Mouse (Mus musculus) T-helper 1 cell (primary cell): ENCODE measurements around the gene Ticam1.

Source experiments
- in situ Hi-C: fragments of 300-600 bp; cut with MboI, MseI; formaldehyde crosslinking; loops from one replicate; pipeline ENCODE4 v1.15.1; 2025; ENCODE audit warnings: high pct_unique_total_duplicates

The Ticam1 gene

GRCm38 (mm10) chr17:56291826-56292475 is 15.4 kb upstream of the Ticam1 start:
- in situ Hi-C loops = loop anchor here (25.0 kb wide), 1 partner anchor 995 kb away; the partner anchor contains the start of gene Vav1

DNA sequence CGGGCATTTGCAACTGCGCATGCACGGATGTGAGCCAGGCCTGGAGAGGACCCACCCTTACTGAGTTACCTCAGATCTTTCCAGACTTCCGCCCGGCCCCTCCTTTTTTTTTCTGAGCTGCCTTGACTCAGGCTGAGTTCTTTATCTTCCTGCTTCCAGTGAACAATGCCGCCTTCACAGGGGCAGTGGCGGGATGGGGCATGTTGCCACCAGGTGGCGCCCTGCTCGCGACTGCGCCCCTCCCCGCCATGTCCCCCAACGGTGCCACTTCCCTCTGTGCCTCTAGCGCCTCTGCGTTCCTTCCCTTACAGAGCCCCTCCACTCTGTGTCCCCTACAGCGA is 14.6 kb upstream of the Ticam1 start:
- in situ Hi-C loops = loop anchor here (25.0 kb wide), 1 partner anchor 996 kb away; the partner anchor contains the start of gene Vav1

DNA sequence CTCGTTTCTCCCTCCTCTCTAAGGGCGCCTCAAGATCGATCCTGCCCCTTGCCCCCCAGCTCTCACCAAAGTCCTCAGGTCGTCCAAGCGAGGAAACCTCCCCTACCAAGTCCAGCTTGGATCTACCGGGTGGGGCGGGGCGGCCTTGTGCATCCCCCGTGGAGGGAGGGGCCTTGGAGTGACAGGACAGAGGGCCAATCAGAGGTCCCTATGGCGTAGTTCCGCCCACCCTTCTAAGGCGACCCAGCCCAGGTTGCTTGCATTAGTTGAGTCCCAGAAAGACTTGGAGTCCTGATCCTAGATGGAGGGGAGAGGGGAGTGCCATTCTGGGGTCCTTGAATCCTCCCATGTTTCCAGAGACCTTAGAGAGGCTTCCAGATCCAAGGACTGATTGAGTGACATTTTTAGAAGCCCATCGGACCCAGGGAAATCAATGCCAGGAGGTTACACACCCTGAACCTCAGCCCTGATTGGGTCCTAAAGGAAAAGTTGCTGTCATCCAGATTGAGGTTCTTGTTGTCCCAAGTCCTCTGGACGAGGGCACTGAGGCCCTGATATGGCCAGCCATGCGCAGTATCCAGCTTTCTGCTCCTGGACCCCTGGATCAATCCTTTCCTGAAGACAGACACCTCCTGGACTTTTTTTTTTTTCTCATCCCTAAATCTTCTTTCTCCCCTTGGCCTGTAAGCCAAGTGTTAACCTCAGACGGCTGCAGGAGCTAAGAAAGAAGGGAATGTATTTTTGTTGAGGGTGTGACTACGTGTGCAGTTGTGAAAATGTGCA is 14.0 kb upstream of the Ticam1 start:
- in situ Hi-C loops = loop anchor here (25.0 kb wide), 1 partner anchor 997 kb away; the partner anchor contains the start of gene Vav1

DNA sequence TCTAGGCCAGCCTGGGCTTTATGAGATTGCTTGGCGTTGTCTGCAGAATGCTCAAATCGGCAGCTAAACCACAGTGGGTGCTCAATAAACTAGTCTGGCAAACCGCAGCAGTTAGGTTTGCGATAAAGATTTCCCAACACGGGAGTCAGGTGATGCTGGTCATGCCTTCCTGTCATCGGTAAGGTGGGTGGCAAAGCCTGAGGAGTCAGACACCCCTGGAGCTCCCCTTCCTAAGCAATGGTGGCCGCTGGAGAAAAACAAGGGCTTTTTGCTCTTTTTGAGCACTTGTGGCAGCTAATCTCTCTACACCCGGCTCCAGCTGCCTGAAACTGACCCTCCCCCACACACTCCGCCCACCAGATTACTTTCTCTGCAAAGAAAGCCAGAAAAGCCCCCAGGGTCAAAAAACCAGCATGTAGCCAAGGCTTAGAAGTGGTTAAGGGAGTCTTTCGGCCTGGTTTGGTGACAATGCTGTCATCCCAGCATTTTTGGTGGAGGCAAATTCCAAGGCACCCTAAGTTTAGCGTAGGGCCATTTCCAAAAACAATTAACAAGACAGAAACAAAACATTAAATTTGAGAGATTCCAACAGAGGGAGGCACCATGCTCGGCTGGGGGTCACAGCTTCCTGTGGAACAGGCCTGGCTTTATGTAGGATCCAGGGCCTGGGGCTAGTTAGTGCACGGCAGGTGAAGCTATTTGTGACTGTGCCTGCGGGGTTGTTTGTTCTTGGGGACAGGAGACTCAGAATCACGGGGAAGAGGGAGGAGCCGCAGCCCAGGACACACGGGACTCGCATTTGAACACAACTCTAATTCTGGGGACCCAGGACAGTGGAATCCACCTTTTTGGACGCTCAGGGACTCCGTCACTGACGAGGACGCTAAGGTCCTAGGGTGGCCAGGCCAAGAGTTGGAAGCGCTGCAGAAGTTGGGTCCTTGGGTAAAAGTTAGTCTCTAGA is 13.1 kb upstream of the Ticam1 start:
- in situ Hi-C loops = loop anchor here (25.0 kb wide), 1 partner anchor 998 kb away; the partner anchor contains the start of gene Vav1

DNA sequence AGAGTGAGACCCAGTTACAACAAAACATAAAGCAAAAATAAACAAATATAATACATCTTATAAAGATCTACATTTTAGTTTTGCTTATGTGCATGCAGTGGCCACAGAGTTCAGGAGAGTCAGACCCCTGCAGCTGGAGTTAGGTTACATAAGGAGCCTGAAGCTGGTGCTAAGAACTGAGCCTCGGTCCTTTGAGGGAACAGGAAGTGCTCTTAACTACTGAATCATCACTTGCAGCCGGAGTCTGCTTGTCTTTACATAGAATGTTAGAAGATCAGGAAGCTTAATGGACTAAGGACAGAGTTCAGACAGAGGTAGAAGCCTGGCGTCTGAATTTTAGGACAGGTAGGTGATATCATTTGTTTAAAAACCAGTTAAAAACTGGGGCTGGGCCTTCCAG is 12.3 kb upstream of the Ticam1 start:
- in situ Hi-C loops = loop anchor here (25.0 kb wide), 1 partner anchor 998 kb away; the partner anchor contains the start of gene Vav1

DNA sequence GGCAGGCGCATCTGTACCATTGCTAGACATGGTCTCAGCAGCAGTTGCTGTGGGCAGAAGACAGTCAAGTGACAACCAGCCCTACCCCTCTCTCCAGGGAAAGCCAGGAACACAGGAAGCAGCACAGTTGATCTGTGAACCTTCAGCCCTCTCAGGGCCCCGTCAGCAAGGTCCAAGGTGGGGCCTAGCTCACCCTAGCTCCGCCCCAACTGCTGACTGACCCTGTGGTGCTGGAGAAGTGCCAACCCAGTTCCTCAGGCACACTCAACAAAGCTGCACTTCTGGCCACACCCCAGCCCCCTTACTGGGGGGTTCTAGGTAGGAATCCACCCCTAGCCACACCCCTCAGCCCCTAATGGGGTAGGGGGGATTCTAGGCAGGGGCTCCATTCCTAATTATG is 11.2 kb upstream of the Ticam1 start:
- in situ Hi-C loops = loop anchor here (25.0 kb wide), 1 partner anchor 999 kb away; the partner anchor contains the start of gene Vav1

GRCm38 (mm10) chr17:56285995-56286394 is 9.4 kb upstream of the Ticam1 start:
- in situ Hi-C loops = loop anchor here (25.0 kb wide), 1 partner anchor 1001 kb away; the partner anchor contains the start of gene Vav1

DNA sequence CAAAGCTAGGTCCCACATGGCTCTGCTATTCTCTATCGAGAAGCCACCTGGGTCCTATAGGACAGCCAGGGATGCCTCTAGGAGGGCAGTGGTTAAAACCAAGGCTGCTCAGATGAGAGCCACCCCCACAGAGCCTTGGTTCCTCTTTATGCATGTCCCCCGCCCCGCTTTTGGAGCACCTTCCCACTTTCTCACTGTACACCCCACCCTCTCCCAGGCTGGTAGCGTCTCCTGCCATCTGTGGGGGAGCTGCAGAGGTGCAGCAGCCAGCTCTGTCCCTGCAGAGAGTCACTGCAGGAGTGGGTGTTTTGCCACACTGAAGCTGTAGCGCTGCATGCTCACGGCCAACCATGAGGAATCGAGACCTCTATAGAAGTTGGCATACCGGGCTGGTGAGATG is 6.7 kb upstream of the Ticam1 start:
- in situ Hi-C loops = loop anchor here (25.0 kb wide), 1 partner anchor 1004 kb away; the partner anchor contains the start of gene Vav1

GRCm38 (mm10) chr17:56282802-56283201 is 6.2 kb upstream of the Ticam1 start:
- in situ Hi-C loops = loop anchor here (25.0 kb wide), 1 partner anchor 1004 kb away; the partner anchor contains the start of gene Vav1

GRCm38 (mm10) chr17:56281193-56281592 is 4.6 kb upstream of the Ticam1 start:
- in situ Hi-C loops = loop anchor here (25.0 kb wide), 1 partner anchor 1006 kb away; the partner anchor contains the start of gene Vav1

DNA sequence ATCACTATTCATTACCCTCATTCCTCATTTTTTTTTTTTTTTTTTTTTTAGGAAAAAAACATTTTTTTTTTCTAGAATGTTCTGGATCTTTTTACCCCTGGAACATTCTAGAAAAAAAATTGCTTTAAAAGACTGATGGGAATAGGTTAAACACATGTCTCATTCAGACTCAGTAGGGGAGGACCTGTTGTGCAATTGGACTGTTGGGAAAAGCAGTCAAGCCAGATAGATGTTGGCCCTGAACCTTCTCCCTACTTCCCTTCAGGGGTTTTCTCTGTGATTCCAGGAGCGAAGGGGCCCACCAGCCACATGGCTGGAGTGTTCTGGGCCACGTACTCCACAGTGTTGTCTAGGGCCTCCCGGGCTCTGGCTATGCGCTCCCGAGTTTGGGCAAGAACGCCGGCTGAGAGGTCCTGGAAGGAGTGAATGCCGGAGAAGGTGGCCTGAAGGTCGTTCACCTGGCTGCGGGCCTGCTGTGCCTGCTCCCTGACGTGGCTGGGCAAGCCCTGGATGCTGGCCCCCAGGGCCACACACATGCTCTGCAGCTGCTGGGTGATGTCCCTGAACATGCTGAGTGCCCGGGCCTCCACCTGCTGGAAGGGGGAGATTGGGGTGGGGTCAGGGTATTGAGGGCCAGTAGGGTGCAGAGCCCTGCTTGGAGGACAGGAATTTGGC is 3.0 kb upstream of the Ticam1 start:
- in situ Hi-C loops = loop anchor here (25.0 kb wide), 1 partner anchor 1008 kb away; the partner anchor contains the start of gene Vav1

DNA sequence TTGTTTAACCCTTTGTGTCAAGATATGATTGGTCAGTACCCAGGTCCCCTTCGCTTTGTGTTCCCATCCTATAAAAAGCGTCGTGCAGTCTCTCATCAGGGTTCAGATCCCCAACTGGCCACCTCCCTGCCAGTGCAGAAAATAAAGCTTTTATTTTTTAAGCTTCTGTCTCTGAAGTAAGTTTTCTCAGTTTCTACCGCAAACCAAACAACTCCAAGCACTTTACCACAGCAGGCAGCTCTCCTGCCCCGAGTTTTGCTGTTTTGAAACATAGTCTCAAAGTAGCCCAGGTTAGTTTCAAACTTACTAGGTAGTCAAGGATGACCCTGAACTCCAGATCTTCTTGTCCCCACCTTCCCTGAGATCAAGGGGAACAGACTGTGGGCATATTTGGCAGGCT is 1.8 kb upstream of the Ticam1 start:
- in situ Hi-C loops = loop anchor here (25.0 kb wide), 1 partner anchor 1009 kb away; the partner anchor contains the start of gene Vav1

DNA sequence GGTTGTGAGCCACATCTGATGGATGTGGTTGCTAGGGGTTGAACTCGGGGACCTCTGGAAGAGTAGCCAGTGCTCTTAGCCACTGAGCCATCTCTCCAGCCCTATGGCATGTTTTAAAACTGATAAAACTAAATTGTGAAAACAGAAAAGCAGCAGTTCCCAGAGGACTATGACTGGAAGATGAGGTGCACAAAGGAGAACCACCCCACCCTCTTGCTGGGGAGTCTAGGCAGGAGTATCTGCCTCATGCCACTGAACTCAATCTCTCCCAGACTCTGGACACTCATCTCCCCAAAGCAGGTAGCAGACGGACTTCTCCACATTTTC is 944 bp upstream of the Ticam1 start:
- in situ Hi-C loops = loop anchor here (25.0 kb wide), 1 partner anchor 1010 kb away; the partner anchor contains the start of gene Vav1

- in situ Hi-C loops = loop anchor here (25.0 kb wide), 1 partner anchor 1011 kb away; the partner anchor contains the start of gene Vav1
These were observed 625 bp downstream of the Ticam1 start for GRCm38 (mm10) chr17:56275842-56276480.

DNA sequence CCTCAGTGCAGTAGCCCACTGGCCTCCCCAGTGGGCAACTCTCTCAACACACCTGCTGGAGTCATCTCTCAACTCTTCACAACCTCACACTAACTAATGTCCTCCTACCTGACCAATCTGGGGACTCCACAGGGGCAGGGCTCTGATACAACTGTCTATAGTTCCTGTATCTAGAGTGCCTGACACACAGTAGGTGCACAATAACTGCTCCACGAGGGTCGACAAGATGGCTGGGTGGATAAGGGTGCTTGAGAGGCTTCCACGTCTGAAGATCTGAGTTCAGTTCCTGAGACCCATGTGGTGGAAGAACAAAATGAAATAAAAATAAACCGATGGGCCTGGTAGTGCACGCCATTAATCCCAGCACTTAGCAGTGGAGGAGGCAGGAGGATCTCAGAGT is 2.6 kb downstream of the Ticam1 start:
- in situ Hi-C loops = no loop called here

DNA sequence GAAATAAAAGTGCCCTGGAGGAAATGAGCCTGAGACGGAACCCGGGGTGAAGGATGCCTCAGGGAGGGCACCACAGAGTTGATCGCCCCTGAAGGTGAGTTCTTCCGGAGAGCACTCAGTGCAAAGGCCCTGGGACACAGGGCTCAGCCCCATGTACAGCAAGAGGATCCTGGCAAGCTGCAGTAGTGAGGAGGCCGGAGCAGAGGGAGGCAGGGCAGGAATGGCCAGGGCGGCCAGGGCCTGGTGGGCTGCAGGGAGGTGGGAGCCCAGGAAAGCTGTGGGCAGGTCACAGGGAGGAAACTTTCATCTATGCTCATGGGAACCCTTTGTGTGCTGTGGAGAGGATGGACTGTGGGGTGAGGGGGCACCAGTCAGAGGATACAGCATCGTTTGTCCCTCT is 3.1 kb downstream of the Ticam1 start:
- in situ Hi-C loops = no loop called here

DNA sequence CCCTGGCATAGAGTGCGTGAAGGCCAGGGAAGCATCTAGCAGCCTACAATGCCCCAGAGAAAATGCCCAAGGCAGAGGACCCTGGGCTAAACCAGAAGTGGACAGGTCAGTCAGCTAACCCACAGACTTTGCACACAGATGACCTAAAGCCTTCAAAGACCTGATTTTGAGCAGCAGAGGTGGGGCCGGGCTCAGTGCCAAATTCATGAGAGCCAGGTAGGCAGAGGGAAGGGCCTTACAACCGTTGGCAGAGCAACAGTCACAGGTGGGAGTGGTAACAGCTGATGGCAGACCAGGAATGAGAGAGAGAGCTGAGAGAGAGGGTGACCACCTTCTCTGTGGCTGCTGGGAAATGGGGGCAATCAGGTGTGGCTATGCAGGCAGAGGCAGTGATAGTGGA is 3.9 kb downstream of the Ticam1 start:
- in situ Hi-C loops = no loop called here

GRCm38 (mm10) chr17:56271609-56272253 is 4.9 kb downstream of the Ticam1 start:
- in situ Hi-C loops = no loop called here

DNA sequence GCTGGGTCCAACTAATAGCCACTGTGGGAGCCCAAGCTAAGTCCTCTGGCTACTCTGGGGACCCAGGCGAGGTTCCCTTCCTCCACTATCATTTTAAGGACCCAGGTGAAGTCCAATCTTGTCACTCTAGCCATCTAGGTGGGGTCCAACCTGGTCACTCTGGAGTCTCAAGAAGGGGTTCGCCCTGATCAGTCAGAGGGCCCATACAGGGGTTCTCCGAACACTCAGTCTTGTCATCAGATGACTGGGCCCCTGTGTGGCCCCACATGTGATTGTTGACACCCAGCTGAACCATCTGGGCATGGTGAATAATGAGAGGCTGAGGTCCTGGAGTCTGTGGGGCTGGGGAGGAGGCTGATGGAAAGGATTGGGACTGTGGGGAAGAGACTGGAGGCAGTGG is 6.8 kb downstream of the Ticam1 start:
- in situ Hi-C loops = no loop called here
